Mouse (Mus musculus) kidney, adult 2 months (tissue): ENCODE data around the gene Dynlrb1. TPM values are rescaled to one million over a fixed set of nuclear protein-coding genes. Genes with fewer than 3 reads are reported as not detected.

ENCODE experiments used
- DNase-seq: peaks from one replicate; pipeline ENCODE4 v3.0.0; 2021
- H3K27ac ChIP-seq: fragments of 200-500 bp; 2 replicates; pipeline ENCODE4 v1.5.1; 2012; ENCODE audit warnings: low read depth, low read length, control low read depth, inconsistent platforms; ENCODE audit not compliant: insufficient read depth
- H3K27me3 ChIP-seq: fragments of 200-500 bp; replicated peaks from 2 replicates; pipeline ENCODE4 v1.6.1; 2012; ENCODE audit warnings: mild to moderate bottlenecking, moderate library complexity, low read length, inconsistent platforms; ENCODE audit not compliant: control insufficient read depth, insufficient read depth
- H3K36me3 ChIP-seq: fragments of 200-500 bp; 2 replicates; pipeline ENCODE4 v1.6.1; 2012; ENCODE audit warnings: mild to moderate bottlenecking, moderate library complexity, low read length, inconsistent platforms; ENCODE audit not compliant: control insufficient read depth, insufficient read depth
- H3K4me1 ChIP-seq: fragments of 200-500 bp; 2 replicates; pipeline ENCODE4 v1.6.1; 2011; ENCODE audit warnings: low read length; ENCODE audit not compliant: control insufficient read depth, insufficient read depth
- H3K4me3 ChIP-seq: fragments of 200-500 bp; 2 replicates; pipeline ENCODE4 v1.5.1; 2011; ENCODE audit warnings: mild to moderate bottlenecking, low read depth, low read length, control low read depth; ENCODE audit not compliant: insufficient read depth
- CTCF ChIP-seq: fragments of 200-500 bp; conservative IDR thresholded peaks from 2 replicates; pipeline ENCODE4 v1.5.1; 2011; ENCODE audit warnings: low read depth, mild to moderate bottlenecking, control low read depth, low read length, moderate library complexity, mixed read lengths; ENCODE audit not compliant: insufficient read depth, insufficient read length
- POLR2A ChIP-seq: fragments of 200-500 bp; IDR thresholded peaks from one replicate; pipeline ENCODE4 v1.6.1; 2011; ENCODE audit warnings: low read depth, low read length, control low read depth
- WGBS: fragments of 180-500 bp; shearing (Covaris S2); methylation state at CpG from one replicate; pipeline ENCODE4 v1.1.7; 2018; 5-methylcytosine and 5-hydroxymethylcytosine counted together
- polyA plus RNA-seq: library from polyadenylated mRNA; depleted of rRNA; stranded (reverse); fragments of >200 nt; gene quantifications from 2 replicates; pipeline ENCODE4 v1.2.3, GENCODE M21; 2012

Dynlrb1 gene
- polyA plus RNA-seq, 1 experiment = 373 TPM

GRCm38 (mm10) chr2:155246231-155246630 lies 9.9 kb downstream of the Dynlrb1 start:
- H3K27ac ChIP-seq = no peak overlapping the region
- WGBS = 95% methylated on average over 4 of the region's 4 CpGs
- no peaks in the 10 kb centered on the region for H3K27me3 ChIP-seq
- 0 out of 2 replicates have a peak, but pooled peaks cover 3% of the 10 kb centered on the region for H3K4me1 ChIP-seq
- DNase-seq = no peak
- H3K4me3 ChIP-seq = no peak overlapping the region
- TF ChIP-seq POLR2A (no peak), CTCF (no peak)
- H3K36me3 ChIP-seq = no peaks in the 10 kb centered on the region; the same call in 1 of the 2 replicates

- TF ChIP-seq CTCF = no peak
- TF ChIP-seq POLR2A = no peak
- no peak for DNase-seq
- no peaks in the 10 kb centered on the region for H3K27me3 ChIP-seq
- no peak overlapping the region for H3K4me3 ChIP-seq
- no peaks in the 10 kb centered on the region; the same call in 1 of the 2 replicates for H3K36me3 ChIP-seq
- 100% methylated on average over 1 of the region's 1 CpGs for WGBS
- no peak overlapping the region for H3K27ac ChIP-seq
- no peaks in the 10 kb centered on the region for H3K4me1 ChIP-seq
These were observed 11.9 kb downstream of the Dynlrb1 start for GRCm38 (mm10) chr2:155248206-155248605.

- no peaks in the 10 kb centered on the region; the same call in 1 of the 2 replicates for H3K36me3 ChIP-seq
- H3K27ac ChIP-seq = no peak overlapping the region
- no peak overlapping the region for H3K4me3 ChIP-seq
- TF ChIP-seq POLR2A (no peak), CTCF (0 out of 2 replicates have a peak, but pooled peaks have one; percentile 5)
- WGBS = 69% methylated on average over 2 of the region's 2 CpGs
- no peak for DNase-seq
- no peaks in the 10 kb centered on the region for H3K4me1 ChIP-seq
- H3K27me3 ChIP-seq = no peaks in the 10 kb centered on the region
These were observed 12.4 kb downstream of the Dynlrb1 start for GRCm38 (mm10) chr2:155248718-155249117.

GRCm38 (mm10) chr2:155249588-155249987 lies 13.3 kb downstream of the Dynlrb1 start:
- Histone ChIP-seq H3K27ac (no peak overlapping the region), H3K4me1 (no peaks in the 10 kb centered on the region), H3K36me3 (no peaks in the 10 kb centered on the region; the same call in 1 of the 2 replicates), H3K4me3 (no peak overlapping the region), H3K27me3 (no peaks in the 10 kb centered on the region)
- DNase-seq = no peak
- whole genome bisulfite sequencing = 83% methylated on average over 5 of the region's 5 CpGs
- no peak for TF ChIP-seq CTCF
- no peak for TF ChIP-seq POLR2A

- Histone ChIP-seq H3K27me3 (no peaks in the 10 kb centered on the region), H3K4me3 (no peak overlapping the region), H3K27ac (no peak overlapping the region), H3K4me1 (no peaks in the 10 kb centered on the region), H3K36me3 (no peaks in the 10 kb centered on the region)
- DNase-seq = no peak
- TF ChIP-seq CTCF (no peak), POLR2A (no peak)
- WGBS = 94% methylated on average over 6 of the region's 6 CpGs
These were observed 29.2 kb downstream of the Dynlrb1 start for GRCm38 (mm10) chr2:155265526-155265925.

- H3K27me3 ChIP-seq = no peaks in the 10 kb centered on the region
- no peak overlapping the region for H3K27ac ChIP-seq
- no peak overlapping the region for H3K4me3 ChIP-seq
- TF ChIP-seq POLR2A = no peak
- no peak for TF ChIP-seq CTCF
- no peaks in the 10 kb centered on the region for H3K4me1 ChIP-seq
- peak; percentile 82 for DNase-seq
- WGBS = 58% methylated on average over 5 of the region's 5 CpGs
- H3K36me3 ChIP-seq = no peaks in the 10 kb centered on the region
These were observed 30.6 kb downstream of the Dynlrb1 start for GRCm38 (mm10) chr2:155266896-155267295.

- peak; percentile 53 for TF ChIP-seq CTCF
- TF ChIP-seq POLR2A = no peak
- H3K4me3 ChIP-seq = no peak overlapping the region
- H3K36me3 ChIP-seq = no peaks in the 10 kb centered on the region
- H3K27ac ChIP-seq = no peak overlapping the region
- 88% methylated on average over 6 of the region's 6 CpGs for WGBS
- H3K27me3 ChIP-seq = no peaks in the 10 kb centered on the region
- peak; percentile 19 for DNase-seq
- peaks cover 3% of the 10 kb centered on the region; the same call in 1 of the 2 replicates for H3K4me1 ChIP-seq
These were observed 35.6 kb downstream of the Dynlrb1 start for GRCm38 (mm10) chr2:155271957-155272356.
